Mouse (Mus musculus) myocyte (in vitro differentiated cells): ENCODE data around the gene Pxylp1.

Experiments used
- CEBPB ChIP-seq: IDR thresholded peaks from 2 replicates; pipeline ENCODE4 v1.6.1; 2011; ENCODE audit warnings: mild to moderate bottlenecking, moderate library complexity; ENCODE audit not compliant: poor library complexity, insufficient read depth, severe bottlenecking
- E2F4 ChIP-seq: IDR thresholded peaks from one replicate; pipeline ENCODE4 v1.6.1; 2011; ENCODE audit warnings: mild to moderate bottlenecking, control low read depth, moderate library complexity; ENCODE audit not compliant: insufficient read depth
- MAX ChIP-seq: IDR thresholded peaks from one replicate; pipeline ENCODE4 v1.6.1; 2011; ENCODE audit warnings: low read depth, mild to moderate bottlenecking, control low read depth
- POLR2A ChIP-seq: IDR thresholded peaks from one replicate; pipeline ENCODE4 v1.6.1; 2011; ENCODE audit warnings: low read depth, mild to moderate bottlenecking, control low read depth, moderate library complexity; ENCODE audit not compliant: insufficient read length
- TCF12 ChIP-seq: IDR thresholded peaks from one replicate; pipeline ENCODE4 v1.6.1; 2011; ENCODE audit warnings: mild to moderate bottlenecking, control low read depth; ENCODE audit not compliant: poor library complexity, insufficient read depth, severe bottlenecking
- USF1 ChIP-seq: IDR thresholded peaks from one replicate; pipeline ENCODE4 v1.6.1; 2011; ENCODE audit warnings: low read depth, mild to moderate bottlenecking, control low read depth, moderate library complexity

- TF ChIP-seq MAX = no peak
- no peak for TF ChIP-seq E2F4
- no peak for TF ChIP-seq POLR2A
- no peak for TF ChIP-seq USF1
- no peak for TF ChIP-seq CEBPB
- no peak for TF ChIP-seq TCF12
Measured at GRCm38 (mm10) chr9:96797311-96797710, 95.2 kb downstream of the Pxylp1 start.
